Mouse (Mus musculus): ENCODE data around the gene Phtf2. TPM values are rescaled to one million over a fixed set of nuclear protein-coding genes. Genes with fewer than 3 reads are reported as not detected.
A peak's percentile ranks its signal among the peaks of the same experiment; 100 is the strongest.

Phtf2 gene
- polyA plus RNA-seq, 1 experiment from 2014 or later = 13.9 TPM

GRCm38 (mm10) chr5:20913372-20914275, 31.7 kb upstream of the Phtf2 start:
- 70% methylated on average over 11 of the region's 11 CpGs for WGBS
- Histone ChIP-seq H3K4me2 (ENCODE audit: low read depth, low read length) (no peak overlapping the region), H3K36me3 (ENCODE audit: control insufficient read depth, insufficient read depth, low read length) (no peaks in the 10 kb centered on the region), H3K27ac (ENCODE audit: low read length) (no peak overlapping the region), H3K4me3 (replicated peaks; ENCODE audit: low read length) (no peak overlapping the region), H3K4me1 (ENCODE audit: control insufficient read depth, insufficient read depth, low read length) (no peaks in the 10 kb centered on the region), H3K27me3 (ENCODE audit: control insufficient read depth, insufficient read depth, low read length) (no peaks in the 10 kb centered on the region), H3K9me3 (replicated peaks; ENCODE audit: control insufficient read depth, low read length) (no peaks in the 10 kb centered on the region), H3K9ac (ENCODE audit: low read length) (no peak overlapping the region)
- ATAC-seq (ENCODE audit: insufficient read depth, low FRiP score) = no peak

GRCm38 (mm10) chr5:20911741-20912140, 29.8 kb upstream of the Phtf2 start:
- Histone ChIP-seq H3K27me3 (ENCODE audit: control insufficient read depth, insufficient read depth, low read length) (no peaks in the 10 kb centered on the region), H3K9ac (ENCODE audit: low read length) (no peak overlapping the region), H3K4me1 (ENCODE audit: control insufficient read depth, insufficient read depth, low read length) (no peaks in the 10 kb centered on the region), H3K36me3 (ENCODE audit: control insufficient read depth, insufficient read depth, low read length) (no peaks in the 10 kb centered on the region), H3K27ac (ENCODE audit: low read length) (no peak overlapping the region), H3K4me3 (replicated peaks; ENCODE audit: low read length) (no peak overlapping the region), H3K9me3 (replicated peaks; ENCODE audit: control insufficient read depth, low read length) (no peaks in the 10 kb centered on the region), H3K4me2 (ENCODE audit: low read depth, low read length) (no peak overlapping the region)
- 81% methylated on average over 2 of the region's 2 CpGs for WGBS
- no peak for ATAC-seq (ENCODE audit: insufficient read depth, low FRiP score)

GRCm38 (mm10) chr5:20906191-20906590, 24.3 kb upstream of the Phtf2 start:
- Histone ChIP-seq H3K4me1 (ENCODE audit: control insufficient read depth, insufficient read depth, low read length) (no peaks in the 10 kb centered on the region), H3K4me2 (ENCODE audit: low read depth, low read length) (no peak overlapping the region), H3K27ac (ENCODE audit: low read length) (no peak overlapping the region), H3K4me3 (replicated peaks; ENCODE audit: low read length) (no peak overlapping the region), H3K9me3 (replicated peaks; ENCODE audit: control insufficient read depth, low read length) (no peaks in the 10 kb centered on the region), H3K27me3 (ENCODE audit: control insufficient read depth, insufficient read depth, low read length) (no peaks in the 10 kb centered on the region), H3K9ac (ENCODE audit: low read length) (no peak overlapping the region), H3K36me3 (ENCODE audit: control insufficient read depth, insufficient read depth, low read length) (peaks cover 3% of the 10 kb centered on the region; the same call in 1 of the 2 replicates)
- no peak for ATAC-seq (ENCODE audit: insufficient read depth, low FRiP score)
- 91% methylated on average over 7 of the region's 7 CpGs for WGBS

GRCm38 (mm10) chr5:20905437-20905836, 23.5 kb upstream of the Phtf2 start:
- Histone ChIP-seq H3K9ac (ENCODE audit: low read length) (no peak overlapping the region), H3K9me3 (replicated peaks; ENCODE audit: control insufficient read depth, low read length) (no peaks in the 10 kb centered on the region), H3K27me3 (ENCODE audit: control insufficient read depth, insufficient read depth, low read length) (no peaks in the 10 kb centered on the region), H3K27ac (ENCODE audit: low read length) (no peak overlapping the region), H3K4me1 (ENCODE audit: control insufficient read depth, insufficient read depth, low read length) (no peaks in the 10 kb centered on the region), H3K36me3 (ENCODE audit: control insufficient read depth, insufficient read depth, low read length) (peaks cover 5% of the 10 kb centered on the region; the same call in 1 of the 2 replicates), H3K4me3 (replicated peaks; ENCODE audit: low read length) (no peak overlapping the region), H3K4me2 (ENCODE audit: low read depth, low read length) (no peak overlapping the region)
- ATAC-seq (ENCODE audit: insufficient read depth, low FRiP score) = no peak
- WGBS = 76% methylated on average over 2 of the region's 2 CpGs

GRCm38 (mm10) chr5:20904647-20905046, 22.7 kb upstream of the Phtf2 start:
- H3K4me2 ChIP-seq (ENCODE audit: low read depth, low read length) = no peak overlapping the region
- no peaks in the 10 kb centered on the region for H3K4me1 ChIP-seq (ENCODE audit: control insufficient read depth, insufficient read depth, low read length)
- no peak overlapping the region for H3K4me3 ChIP-seq (replicated peaks; ENCODE audit: low read length)
- ATAC-seq (ENCODE audit: insufficient read depth, low FRiP score) = no peak
- WGBS = 94% methylated on average over 2 of the region's 2 CpGs
- no peak overlapping the region for H3K9ac ChIP-seq (ENCODE audit: low read length)
- H3K27ac ChIP-seq (ENCODE audit: low read length) = no peak overlapping the region
- no peaks in the 10 kb centered on the region for H3K9me3 ChIP-seq (replicated peaks; ENCODE audit: control insufficient read depth, low read length)
- H3K27me3 ChIP-seq (ENCODE audit: control insufficient read depth, insufficient read depth, low read length) = no peaks in the 10 kb centered on the region
- peaks cover 9% of the 10 kb centered on the region; the same call in 1 of the 2 replicates for H3K36me3 ChIP-seq (ENCODE audit: control insufficient read depth, insufficient read depth, low read length)

GRCm38 (mm10) chr5:20897446-20898167, 15.7 kb upstream of the Phtf2 start:
- Histone ChIP-seq H3K9ac (ENCODE audit: low read length) (no peak overlapping the region), H3K27ac (ENCODE audit: low read length) (no peak overlapping the region), H3K36me3 (ENCODE audit: control insufficient read depth, insufficient read depth, low read length) (peaks cover 13% of the 10 kb centered on the region; the same call in 1 of the 2 replicates), H3K27me3 (ENCODE audit: control insufficient read depth, insufficient read depth, low read length) (no peaks in the 10 kb centered on the region), H3K4me2 (ENCODE audit: low read depth, low read length) (no peak overlapping the region), H3K4me3 (replicated peaks; ENCODE audit: low read length) (no peak overlapping the region), H3K4me1 (ENCODE audit: control insufficient read depth, insufficient read depth, low read length) (no peaks in the 10 kb centered on the region), H3K9me3 (replicated peaks; ENCODE audit: control insufficient read depth, low read length) (no peaks in the 10 kb centered on the region)
- peak; percentile 68; the same call in 1 of the 2 replicates for ATAC-seq (ENCODE audit: insufficient read depth, low FRiP score)
- 74% methylated on average over 2 of the region's 2 CpGs for WGBS

- Histone ChIP-seq H3K27ac (ENCODE audit: low read length) (no peak overlapping the region), H3K4me2 (ENCODE audit: low read depth, low read length) (peak overlapping the region; percentile 91), H3K9ac (ENCODE audit: low read length) (peak overlapping the region; percentile 26), H3K9me3 (replicated peaks; ENCODE audit: control insufficient read depth, low read length) (no peaks in the 10 kb centered on the region), H3K4me3 (replicated peaks; ENCODE audit: low read length) (0 out of 2 replicates have a peak overlapping the region, but pooled peaks have one; percentile 3), H3K36me3 (ENCODE audit: control insufficient read depth, insufficient read depth, low read length) (peaks cover 2% of the 10 kb centered on the region; the same call in 1 of the 2 replicates), H3K27me3 (ENCODE audit: control insufficient read depth, insufficient read depth, low read length) (no peaks in the 10 kb centered on the region), H3K4me1 (ENCODE audit: control insufficient read depth, insufficient read depth, low read length) (peaks cover 15% of the 10 kb centered on the region)
- ATAC-seq (ENCODE audit: insufficient read depth, low FRiP score) = no peak
- 66% methylated on average over 4 of the region's 4 CpGs for WGBS
Measured at GRCm38 (mm10) chr5:20884036-20884620, 2.2 kb upstream of the Phtf2 start.

GRCm38 (mm10) chr5:20880797-20881775, 838 bp downstream of the Phtf2 start:
- peak overlapping the region; percentile 88 for H3K4me3 ChIP-seq (replicated peaks; ENCODE audit: low read length)
- ATAC-seq (ENCODE audit: insufficient read depth, low FRiP score) = peak; percentile 11; the same call in 1 of the 2 replicates
- H3K36me3 ChIP-seq (ENCODE audit: control insufficient read depth, insufficient read depth, low read length) = 0 out of 2 replicates have a peak, but pooled peaks cover 2% of the 10 kb centered on the region
- peak overlapping the region; percentile 94 for H3K27ac ChIP-seq (ENCODE audit: low read length)
- H3K4me2 ChIP-seq (ENCODE audit: low read depth, low read length) = peak overlapping the region; percentile 62
- H3K27me3 ChIP-seq (ENCODE audit: control insufficient read depth, insufficient read depth, low read length) = no peaks in the 10 kb centered on the region
- peak overlapping the region; percentile 92 for H3K9ac ChIP-seq (ENCODE audit: low read length)
- H3K4me1 ChIP-seq (ENCODE audit: control insufficient read depth, insufficient read depth, low read length) = peaks cover 15% of the 10 kb centered on the region
- WGBS = 1% methylated on average over 49 of the region's 64 CpGs
- no peaks in the 10 kb centered on the region for H3K9me3 ChIP-seq (replicated peaks; ENCODE audit: control insufficient read depth, low read length)

Measured in stomach, embryonic 16.5 days (tissue).